Comparison of ENCODE assay signal across 22 mouse cellular contexts in the genomic region with DNA sequence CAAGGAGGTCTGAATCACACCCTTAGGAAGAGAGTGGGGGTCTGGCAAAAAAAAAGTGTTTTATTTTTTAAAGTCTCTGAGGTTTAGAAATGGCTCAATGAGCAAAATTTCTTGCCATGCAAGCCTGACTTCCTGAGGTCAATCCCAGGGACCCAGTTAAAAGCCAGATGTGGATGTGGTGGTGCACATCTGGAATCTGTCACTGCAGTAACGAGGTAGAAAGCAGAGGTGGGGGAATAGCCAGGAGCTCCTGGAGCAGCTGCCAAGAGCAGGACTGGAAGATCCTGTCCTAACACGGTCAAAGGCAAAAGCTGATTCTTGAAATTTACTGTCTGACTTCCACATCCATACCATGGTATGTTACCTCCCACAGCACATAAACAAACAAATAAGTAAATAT.
"Had no signal": no experiment of that assay in that cellular context is flagged by ENCODE, and none has a peak within 500 bp of the region (broad histone marks: within the 10 kb centered on the region; RNA-seq: fewer than 3 reads in every experiment).

No protein-coding gene starts in this region.

- H3K36me3 ChIP-seq: liver, embryonic 12.5 days; liver, embryonic 15.5 days; lung, embryonic 15.5 days; neural tube, embryonic 12.5 days; neural tube, embryonic 15.5 days; stomach, embryonic 15.5 days had no signal

- DNase-seq: kidney, adult 2 months; kidney, postnatal 25 days; layer of hippocampus, adult 9-11 months; liver; lung, adult 18-20 months; lung, postnatal 10 days; lung, postnatal 36 days; midbrain, embryonic 14.5 days; right cerebral cortex, adult 18-20 months; right cerebral cortex, postnatal 14 days; spleen, adult 18-20 months; thymus, postnatal 25 days had no signal

- H3K9ac ChIP-seq: liver, embryonic 12.5 days; liver, embryonic 15.5 days; lung, embryonic 15.5 days; neural tube, embryonic 12.5 days; neural tube, embryonic 15.5 days; stomach, embryonic 15.5 days had no signal

- H3K27ac ChIP-seq: kidney, postnatal 0 days; layer of hippocampus, adult 2 months; liver, embryonic 12.5 days; liver, embryonic 15.5 days; lung, embryonic 15.5 days; neural tube, embryonic 12.5 days; neural tube, embryonic 15.5 days; stomach, embryonic 15.5 days had no signal

- H3K4me1 ChIP-seq: liver, embryonic 12.5 days; liver, embryonic 15.5 days; lung, embryonic 15.5 days; megakaryocyte, embryonic 14.5 days; neural tube, embryonic 15.5 days; stomach, embryonic 15.5 days had no signal

- ATAC-seq: liver, embryonic 12.5 days had no signal

- H3K27me3 ChIP-seq: liver, embryonic 12.5 days; liver, embryonic 15.5 days; lung, embryonic 15.5 days; megakaryocyte, embryonic 14.5 days; neural tube, embryonic 12.5 days; neural tube, embryonic 15.5 days; stomach, embryonic 15.5 days had no signal

- H3K9me3 ChIP-seq: liver, embryonic 12.5 days; liver, embryonic 15.5 days; lung, embryonic 15.5 days; neural tube, embryonic 12.5 days; neural tube, embryonic 15.5 days; stomach, embryonic 15.5 days had no signal

- H3K4me2 ChIP-seq: liver, embryonic 12.5 days; liver, embryonic 15.5 days; lung, embryonic 15.5 days; midbrain, embryonic 11.5 days; neural tube, embryonic 12.5 days; neural tube, embryonic 15.5 days; stomach, embryonic 15.5 days had no signal

- H3K4me3 ChIP-seq: layer of hippocampus, adult 2 months; liver, embryonic 12.5 days; liver, embryonic 15.5 days; lung, embryonic 15.5 days; megakaryocyte, embryonic 14.5 days; neural tube, embryonic 12.5 days; neural tube, embryonic 15.5 days; stomach, embryonic 15.5 days had no signal
